Mouse (Mus musculus) 416B (cell line): ENCODE data around the gene Nectin1.

Experiments
- DNase-seq: peaks from one replicate; pipeline ENCODE4 v3.0.0; 2011; ENCODE audit warnings: low read depth

Gene Nectin1

DNA sequence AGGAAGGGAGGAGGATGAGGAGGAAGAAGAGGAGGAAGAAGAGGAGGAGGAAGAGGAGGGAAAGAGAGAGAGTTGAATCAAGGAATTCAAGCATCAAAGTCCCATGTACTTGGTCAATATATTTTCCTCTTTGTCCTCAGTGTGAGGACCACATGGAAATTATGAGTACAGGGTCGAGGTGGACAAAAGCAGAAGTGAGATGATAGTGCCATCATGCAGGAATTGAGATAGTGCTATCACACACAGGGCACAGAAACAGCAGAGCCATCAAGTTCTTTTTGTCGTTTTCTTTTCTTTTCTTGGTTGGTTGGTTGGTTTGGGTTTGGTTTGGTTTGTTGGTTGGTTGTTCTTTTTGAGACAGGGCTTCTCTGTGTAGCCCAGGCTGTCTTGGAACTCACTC is 2.5 kb upstream of the Nectin1 start:
- no peak for DNase-seq

DNA sequence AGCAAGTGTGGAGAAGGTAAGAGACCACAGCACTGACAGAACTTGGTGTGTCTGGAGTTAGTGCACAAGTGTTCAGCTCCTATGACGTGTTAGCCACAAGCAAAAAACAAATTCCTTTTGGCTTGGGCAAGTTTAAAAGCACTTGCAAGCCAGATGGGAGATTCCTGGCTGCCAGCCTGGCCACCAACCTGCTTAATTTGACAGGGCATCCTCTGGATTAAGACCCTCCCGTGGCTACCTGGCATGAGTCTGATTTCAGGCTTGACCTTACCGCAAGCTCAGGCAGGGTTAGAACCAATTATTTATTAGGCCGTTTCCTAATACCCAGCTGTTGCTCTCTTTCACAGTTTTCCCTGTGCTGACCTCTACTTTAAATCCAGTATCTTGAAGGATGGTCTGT is 1.7 kb upstream of the Nectin1 start:
- DNase-seq: no peak

GRCm38 (mm10) chr9:43742902-43743646 is 710 bp upstream of the Nectin1 start:
- no peak for DNase-seq

DNA sequence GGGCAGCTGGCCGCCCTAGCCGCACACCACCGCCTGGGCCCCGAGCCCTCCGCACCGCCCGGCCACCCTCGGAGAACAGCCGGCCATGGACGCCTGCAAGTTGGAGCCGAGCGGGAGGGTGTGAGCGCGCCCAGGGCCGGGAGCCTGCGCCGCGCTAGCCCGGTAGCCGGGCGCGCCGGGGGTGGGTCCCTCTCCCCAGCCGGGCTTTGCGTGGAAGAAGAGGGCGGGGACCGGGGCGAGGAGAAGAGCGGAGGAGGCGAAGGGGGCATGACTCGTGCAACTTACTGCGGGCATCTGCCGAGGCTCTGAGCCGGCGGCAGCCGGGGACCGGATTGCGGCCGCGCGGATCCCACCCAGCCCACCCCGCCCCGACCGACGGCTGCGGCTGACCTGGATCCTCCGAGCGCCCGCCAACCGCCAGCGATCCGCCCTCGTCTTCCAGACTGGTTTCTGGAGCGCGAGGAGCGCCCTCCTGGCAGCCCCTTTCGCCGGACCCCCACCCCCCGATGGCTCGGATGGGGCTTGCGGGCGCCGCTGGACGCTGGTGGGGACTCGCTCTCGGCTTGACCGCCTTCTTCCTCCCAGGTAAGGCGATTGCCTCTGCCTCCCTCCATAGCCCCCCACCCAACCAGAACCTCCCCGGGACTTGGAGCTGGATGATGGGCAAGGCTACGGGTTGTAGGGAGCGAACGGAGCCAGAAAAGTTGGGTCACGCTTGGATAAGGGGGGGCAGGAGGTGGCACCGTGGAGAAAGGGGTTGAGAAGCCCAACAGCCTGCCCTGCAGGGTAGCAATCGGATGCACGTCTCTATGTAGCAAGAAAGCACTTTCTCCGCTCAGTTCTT is 576 bp downstream of the Nectin1 start:
- DNase-seq: no peak

DNA sequence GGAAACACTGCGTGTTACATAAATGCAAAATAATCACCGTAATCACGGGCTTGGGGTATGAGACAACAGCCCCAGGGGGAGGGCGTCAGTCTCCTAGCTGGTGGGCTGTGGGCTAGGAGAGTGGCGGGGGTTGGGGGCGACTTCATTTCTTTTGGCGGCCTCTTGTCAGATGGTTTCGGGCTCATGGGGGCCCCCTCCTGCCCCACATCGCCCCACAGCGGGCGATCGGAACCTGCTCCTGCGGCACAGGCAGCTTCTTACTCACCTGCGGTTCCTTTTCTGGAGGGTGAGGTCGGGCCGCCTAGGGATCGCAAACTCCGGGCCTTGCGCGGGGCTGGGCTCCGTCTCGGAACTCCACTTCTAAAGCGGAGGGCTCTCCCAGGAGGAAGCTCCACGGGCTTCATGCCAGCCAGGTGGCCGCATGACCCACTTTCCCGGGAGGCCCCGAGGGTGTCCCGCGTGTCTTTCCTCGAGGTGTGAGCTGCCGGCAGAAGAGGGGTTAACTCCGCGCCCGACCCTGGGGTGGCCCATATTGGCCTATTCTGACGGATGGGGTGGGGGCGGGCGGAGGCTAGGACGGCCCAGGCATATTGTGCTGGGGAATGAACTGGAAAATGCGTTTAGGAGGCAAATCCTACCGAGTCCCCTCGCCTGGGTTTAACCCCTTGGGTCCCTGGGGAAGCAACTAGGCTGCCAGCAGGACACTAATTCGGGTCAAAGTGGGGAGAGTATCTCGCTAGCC is 1.4 kb downstream of the Nectin1 start:
- no peak for DNase-seq

DNA sequence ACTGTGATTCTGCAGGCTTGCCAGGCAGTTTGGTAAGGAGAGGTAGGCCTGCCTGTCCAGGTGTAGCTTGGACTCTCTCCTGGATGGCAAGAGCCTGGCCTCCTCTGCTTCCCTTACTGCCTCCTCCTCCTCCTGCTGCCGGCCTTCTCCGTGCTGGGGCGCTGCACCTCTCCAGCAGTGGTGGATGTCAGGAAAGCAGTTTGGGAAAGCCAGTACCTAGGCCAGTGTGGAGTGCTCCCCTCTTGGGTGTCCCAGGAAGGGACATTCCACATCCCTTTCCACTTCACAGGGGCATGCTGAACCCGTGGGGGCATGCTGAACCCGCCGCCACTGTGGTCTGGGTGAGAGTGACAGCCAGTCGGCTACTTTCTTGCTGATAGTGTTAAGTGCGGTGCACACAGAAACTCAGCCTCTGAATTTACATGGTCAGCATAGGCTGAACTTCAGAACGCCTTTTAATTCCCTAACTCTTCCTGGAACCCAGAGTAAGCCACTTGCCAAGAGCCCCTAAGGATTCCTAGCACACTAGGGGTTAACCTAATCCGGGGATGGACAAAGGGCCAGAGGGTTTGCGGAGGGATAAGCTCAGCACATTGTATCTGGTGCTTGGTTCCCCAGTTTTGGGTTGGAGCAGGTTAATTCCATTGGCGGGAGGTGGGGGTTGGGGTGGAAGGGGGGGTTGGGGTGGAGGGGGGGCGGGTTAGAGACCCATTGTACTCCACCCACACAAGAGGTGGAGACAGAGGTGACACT is 2.3 kb downstream of the Nectin1 start:
- no peak for DNase-seq

DNA sequence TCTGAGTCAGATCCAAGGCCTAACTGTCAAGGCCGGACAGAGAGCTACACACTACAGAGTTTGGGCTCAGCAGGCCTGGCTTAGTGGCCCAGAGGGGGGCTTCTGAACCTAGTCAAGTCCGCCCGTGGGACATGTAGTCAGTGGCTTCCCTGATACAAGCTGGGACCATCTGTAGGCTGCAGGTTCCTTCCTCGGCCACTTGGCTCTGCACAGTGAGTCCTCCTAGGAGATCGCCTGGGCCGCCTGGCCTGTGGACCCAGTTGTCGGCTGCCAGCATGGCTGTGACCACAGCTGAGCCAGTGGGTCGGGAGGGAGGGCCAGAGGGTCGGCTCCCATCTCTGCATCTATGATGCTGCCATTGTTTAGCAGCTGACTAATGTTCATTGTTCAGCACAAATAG is 3.9 kb downstream of the Nectin1 start:
- DNase-seq: no peak

DNA sequence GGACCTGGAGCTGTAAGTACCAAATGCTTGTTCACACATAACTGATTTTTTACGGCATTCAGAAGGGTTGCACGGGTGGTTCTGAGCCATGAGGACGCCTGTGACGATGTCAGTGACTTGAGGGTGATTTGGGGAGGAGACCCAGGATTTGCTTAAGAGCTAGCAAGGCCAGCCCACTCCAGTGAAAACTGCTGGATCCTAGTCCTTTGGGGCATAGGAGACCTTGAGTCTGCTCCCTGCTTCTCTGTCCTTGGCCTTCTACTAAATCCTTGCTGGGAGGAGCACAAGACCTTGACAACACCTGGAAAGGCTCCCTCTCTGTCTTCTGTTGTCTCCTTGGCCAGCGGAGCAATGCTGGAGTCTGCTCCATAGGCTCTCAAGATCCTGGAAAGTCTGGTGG is 4.7 kb downstream of the Nectin1 start:
- no peak for DNase-seq

DNA sequence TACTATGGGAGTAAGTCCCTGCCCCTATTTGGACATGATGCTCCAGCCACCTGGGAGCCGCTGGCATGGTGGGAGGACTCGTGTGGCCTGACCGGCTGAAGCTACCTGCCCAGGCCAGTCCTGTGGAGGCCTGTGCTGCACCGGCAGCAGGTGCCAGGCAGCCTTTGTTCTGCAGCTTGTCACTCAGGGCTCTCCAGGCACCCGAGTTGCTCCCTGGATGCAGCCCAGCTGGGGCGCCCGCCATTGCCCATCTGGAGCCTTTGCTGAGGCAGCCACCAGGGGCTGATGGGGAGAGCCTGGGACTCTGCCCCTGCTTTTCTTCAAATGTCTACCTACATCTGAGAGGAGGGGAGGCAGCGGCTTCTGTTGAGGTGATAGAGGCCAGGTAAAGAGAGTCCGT is 6.3 kb downstream of the Nectin1 start:
- no peak for DNase-seq

DNA sequence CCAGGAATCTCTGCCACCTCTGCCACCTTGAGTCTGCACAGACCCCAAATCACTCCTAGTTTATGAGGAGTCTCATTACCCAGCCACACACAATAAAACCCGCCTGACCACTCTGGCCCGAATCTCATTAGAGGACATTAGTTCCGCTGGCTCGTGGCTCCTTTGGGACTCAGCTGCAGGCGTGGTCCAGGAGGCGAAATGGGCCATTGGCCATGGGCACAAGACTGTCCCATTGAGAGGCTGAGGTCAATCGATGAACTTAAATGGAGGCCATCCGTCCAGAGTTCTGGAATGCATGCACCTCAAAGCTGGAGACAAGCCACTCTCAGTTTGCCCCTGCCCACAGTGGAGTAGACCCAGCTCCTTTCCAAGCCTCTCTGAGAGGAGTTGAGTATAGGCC is 7.3 kb downstream of the Nectin1 start:
- no peak for DNase-seq

DNA sequence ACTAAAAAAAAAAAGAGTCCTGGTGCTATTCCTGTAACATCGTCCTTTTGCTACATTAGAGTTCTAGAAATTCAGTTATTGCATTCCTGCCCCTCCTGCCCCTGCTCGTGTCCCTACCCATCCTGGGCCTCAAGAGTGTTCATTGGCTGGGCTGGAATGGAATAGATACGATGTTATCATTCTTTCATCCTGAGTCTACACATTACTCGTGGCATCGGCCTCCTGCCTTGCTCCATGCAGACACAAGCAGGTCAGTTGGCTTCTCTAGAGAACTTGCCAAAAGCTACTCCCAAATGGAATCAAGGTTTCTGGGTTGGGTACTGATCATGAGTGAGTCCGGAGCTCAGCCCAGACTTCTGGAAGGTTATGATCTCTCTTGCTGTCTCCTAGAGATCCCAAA is 9.7 kb downstream of the Nectin1 start:
- DNase-seq: no peak

DNA sequence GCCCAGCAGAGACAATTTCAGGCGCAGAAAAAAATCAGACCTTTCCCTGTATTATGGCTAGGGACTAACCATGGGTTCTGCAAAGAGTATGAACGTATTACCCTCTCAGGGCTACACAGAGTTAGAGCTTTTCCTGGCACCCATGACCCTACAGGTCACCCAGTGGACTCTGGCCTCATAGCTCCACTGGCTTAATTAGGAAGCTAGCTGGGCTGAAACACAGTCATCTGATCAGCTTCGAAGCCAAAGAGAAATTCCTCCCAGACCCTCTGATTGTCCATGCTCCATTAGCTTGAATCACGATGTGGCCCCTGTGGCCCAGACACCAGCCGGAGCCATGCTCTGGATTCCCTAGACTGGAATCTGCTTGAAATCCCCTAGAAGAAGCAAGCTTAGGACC is 10.3 kb downstream of the Nectin1 start:
- DNase-seq: no peak

GRCm38 (mm10) chr9:43754768-43755197 is 11.0 kb downstream of the Nectin1 start:
- no peak for DNase-seq

DNA sequence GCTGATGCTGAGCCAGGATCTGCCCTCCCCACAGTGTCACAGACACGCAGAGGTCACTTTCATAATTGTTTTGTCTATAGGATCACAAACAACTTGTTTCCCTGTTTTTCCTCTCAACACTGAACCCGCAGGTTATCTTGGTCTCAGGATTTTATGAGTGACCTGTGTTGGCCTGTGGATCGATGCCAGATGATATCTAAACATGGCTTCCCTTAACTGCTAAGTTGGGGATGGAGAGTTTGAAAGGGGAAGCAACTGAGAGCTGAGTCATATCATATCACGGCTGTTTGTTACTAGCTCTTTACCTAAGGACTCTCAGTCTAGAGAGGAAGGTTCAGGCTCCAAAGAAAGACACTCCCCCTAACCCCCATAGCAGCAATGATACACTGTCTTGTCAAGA is 11.7 kb downstream of the Nectin1 start:
- DNase-seq: no peak

DNA sequence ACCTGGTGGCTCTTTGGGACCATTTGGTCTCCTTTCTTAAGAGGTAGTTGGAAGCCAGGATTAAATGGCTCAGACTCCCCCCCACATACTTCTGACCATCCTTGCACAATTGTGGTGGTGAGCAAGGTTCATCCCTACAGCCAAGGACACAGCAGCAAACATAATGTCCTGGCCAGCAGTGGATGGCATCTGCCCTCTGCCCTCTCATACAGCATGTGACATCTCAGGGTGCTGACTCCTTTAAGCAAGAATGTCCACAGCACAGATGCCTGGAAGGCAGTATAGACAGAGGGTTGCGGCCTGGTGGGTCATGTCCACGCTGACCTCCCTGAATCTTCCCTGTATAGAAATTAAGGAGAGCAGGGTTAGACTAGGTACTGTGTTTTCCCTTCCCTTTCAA is 12.1 kb downstream of the Nectin1 start:
- no peak for DNase-seq

DNA sequence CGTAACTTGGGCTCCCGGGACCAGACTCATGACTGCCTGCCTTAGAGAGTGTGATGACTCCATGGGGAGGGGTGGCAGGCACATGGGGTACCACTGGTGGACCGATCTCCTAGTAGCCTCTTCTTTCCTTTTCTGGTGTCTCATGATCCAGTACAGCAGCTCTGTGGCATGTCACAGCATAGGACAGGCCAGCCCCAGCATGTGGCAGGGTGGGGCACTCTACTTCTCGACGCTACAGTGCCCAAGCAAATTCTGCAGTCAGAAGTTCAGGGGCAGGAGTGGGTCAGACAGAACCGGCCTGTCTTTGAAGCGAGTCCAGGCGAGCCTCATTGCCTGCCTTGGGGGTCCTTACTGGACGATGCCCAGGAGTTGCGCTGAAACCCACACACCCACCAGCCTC is 13.4 kb downstream of the Nectin1 start:
- DNase-seq: no peak

- no peak for DNase-seq
Measured at GRCm38 (mm10) chr9:43757972-43758965, 14.5 kb downstream of the Nectin1 start.

DNA sequence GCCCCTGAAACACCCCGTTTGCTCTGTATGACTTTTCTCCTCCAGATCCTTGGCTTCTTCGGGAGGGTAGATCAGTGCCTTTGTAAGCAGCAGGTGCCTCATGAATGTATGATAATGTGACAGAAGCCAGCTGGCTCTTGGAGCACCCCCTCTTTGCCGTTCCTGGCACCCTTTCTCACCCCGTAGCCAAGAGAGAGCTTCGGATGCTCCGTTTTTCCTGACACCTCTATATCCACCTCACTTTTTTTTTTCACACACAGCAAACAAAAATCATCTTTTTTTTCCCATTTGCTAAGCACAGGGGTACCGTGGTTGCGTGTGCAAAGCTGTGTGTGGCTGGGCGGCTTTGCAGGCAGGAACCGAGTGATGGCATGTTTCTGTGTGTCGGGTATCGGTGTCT is 16.3 kb downstream of the Nectin1 start:
- DNase-seq: no peak

DNA sequence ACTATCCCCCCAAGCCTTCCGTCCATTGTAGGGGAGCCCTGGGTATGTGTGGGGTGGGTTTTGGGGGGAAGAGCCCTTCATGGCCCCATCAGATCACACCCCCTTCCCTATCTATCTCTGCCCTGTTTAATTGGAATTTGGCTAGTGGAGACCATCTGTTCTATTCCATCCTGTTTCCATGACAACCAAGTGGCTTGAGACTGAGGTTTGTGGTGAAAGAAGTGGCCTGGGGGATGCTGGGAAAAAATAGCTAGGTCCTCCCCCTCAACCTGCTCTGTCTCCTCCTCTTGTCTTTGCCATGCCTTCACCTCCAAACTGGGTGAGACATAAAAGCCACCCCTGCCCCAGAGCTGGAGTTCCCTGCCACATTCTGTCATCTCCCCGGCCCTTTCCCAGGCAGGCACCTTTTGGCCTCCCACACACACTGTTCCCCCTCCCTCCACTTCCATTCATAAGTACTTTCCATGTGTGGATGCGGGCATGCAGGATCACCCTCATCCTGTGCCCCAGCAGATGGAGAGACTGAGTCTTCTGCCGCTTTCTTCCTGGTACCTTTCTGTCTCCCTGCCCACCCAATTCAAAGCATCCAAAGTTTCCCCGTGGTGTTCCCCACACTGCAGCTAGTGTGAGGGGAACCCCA is 17.5 kb downstream of the Nectin1 start:
- no peak for DNase-seq

DNA sequence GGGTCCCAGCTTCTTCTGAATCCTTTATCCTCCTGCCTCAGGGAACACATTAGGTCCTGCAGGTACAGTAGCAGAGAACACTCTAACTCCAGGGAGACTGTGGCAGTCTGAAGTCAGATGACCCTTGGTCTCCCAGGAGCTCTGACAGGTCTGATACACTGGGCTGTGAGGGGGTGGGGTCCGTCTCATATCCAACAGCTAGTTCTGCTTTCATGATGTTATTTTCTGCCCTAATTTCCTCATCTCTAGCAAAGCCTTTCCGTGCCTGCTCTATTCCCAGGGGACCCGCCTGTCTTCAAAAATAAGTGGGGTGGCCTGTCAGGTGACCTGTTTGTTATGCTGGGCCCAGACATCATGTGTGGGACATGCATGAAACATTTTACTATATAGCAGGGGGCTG is 18.2 kb downstream of the Nectin1 start:
- DNase-seq: no peak
